ENCODE assay signal across 12 mouse cellular contexts in the genomic region with DNA sequence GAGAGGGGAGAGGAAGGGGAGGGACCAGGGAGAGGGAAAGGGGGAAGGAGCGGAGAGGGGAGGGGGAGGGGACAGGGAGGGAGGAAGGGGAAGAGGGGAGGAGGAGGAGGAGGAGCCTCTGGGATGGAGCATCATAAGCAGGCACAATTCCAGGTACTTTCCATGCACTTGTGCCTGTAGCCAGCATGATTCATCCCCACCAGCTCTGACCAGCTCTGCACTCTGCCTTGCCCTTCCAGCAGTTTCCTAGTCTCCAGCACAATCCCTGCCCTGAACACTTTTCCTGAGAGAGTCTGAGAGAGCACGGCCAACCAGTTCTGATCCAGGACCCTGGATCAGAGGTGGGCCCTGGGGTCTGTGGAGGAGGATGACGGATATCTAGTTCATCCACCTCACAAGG. TPM values are rescaled to one million over a fixed set of nuclear protein-coding genes. Genes with fewer than 3 reads are reported as not detected.
DNase-seq lines count a peak whose midpoint lies in the region; ATAC-seq and TF ChIP-seq lines count a peak whose summit lies in the region.
"Had no signal": no experiment of that assay in that cellular context is flagged by ENCODE, and none has a peak within 500 bp of the region (broad histone marks: within the 10 kb centered on the region; RNA-seq: fewer than 3 reads in every experiment).

No protein-coding gene starts in this region.

- H3K9me3 ChIP-seq in kidney, embryonic 14.5 days (ENCODE audit: control insufficient read depth, low read length) = no peaks in the 10 kb centered on the region
- H3K9me3 ChIP-seq: midbrain, embryonic 13.5 days had no signal

- no peak overlapping the region for H3K4me2 ChIP-seq in kidney, embryonic 14.5 days (replicated peaks; ENCODE audit: low read depth, low read length)
- H3K4me2 ChIP-seq: midbrain, embryonic 13.5 days had no signal

- WGBS in kidney, embryonic 14.5 days = 69% methylated on average over 3 of the region's 3 CpGs
- WGBS in heart, adult 2 months = 39% methylated on average over 3 of the region's 3 CpGs

- H3K79me2 ChIP-seq in heart, adult 2 months (replicated peaks; ENCODE audit: control insufficient read depth, insufficient read depth, low read length) = no peaks in the 10 kb centered on the region

- TF ChIP-seq CTCF in heart, adult 2 months (IDR thresholded peaks at IDR 0.05) = no peak

- 0 out of 2 replicates have a peak, but pooled peaks have one; percentile 28 for TF ChIP-seq POLR2A in heart, adult 2 months (IDR thresholded peaks at IDR 0.05; ENCODE audit: insufficient read depth, low read depth, low read length)

- no peak overlapping the region for H3K27ac ChIP-seq in kidney, embryonic 14.5 days (ENCODE audit: low read depth, low read length)
- peak overlapping the region; percentile 71 for H3K27ac ChIP-seq in heart, adult 2 months
- H3K27ac ChIP-seq: kidney, postnatal 0 days; midbrain, embryonic 13.5 days had no signal

- no peaks in the 10 kb centered on the region for H3K27me3 ChIP-seq in kidney, embryonic 14.5 days (ENCODE audit: control insufficient read depth, insufficient read depth, low read length)
- no peaks in the 10 kb centered on the region for H3K27me3 ChIP-seq in heart, adult 2 months (ENCODE audit: control insufficient read depth, insufficient read depth, low read length)

- intact Hi-C loops in heart, adult 2 months (cut with DNase I) = no loop called here

- TF ChIP-seq EP300 in heart, adult 2 months (IDR thresholded peaks at IDR 0.05; ENCODE audit: insufficient read depth, low read depth, low read length) = no peak

- peak; percentile 30 to 31 for DNase-seq in kidney, adult 8-10 months
- DNase-seq in adipocyte (ENCODE audit: low spot score) = peak; percentile 70
- DNase-seq in heart, adult 2 months = peak; percentile 41 to 57
- DNase-seq in lung, postnatal 14 days = peak; percentile 51
- no peak for DNase-seq in cerebellum, postnatal 14 days
- DNase-seq in spleen, postnatal 10 days (ENCODE audit: low spot score in 2 of 2) = no peak
- DNase-seq in embryo, embryonic 11 days = no peak

- no peak overlapping the region for H3K9ac ChIP-seq in kidney, embryonic 14.5 days (ENCODE audit: low read depth, low read length)
- H3K9ac ChIP-seq in heart, adult 2 months (ENCODE audit: low read depth, low read length) = no peak overlapping the region
- H3K9ac ChIP-seq: midbrain, embryonic 13.5 days had no signal

- peaks cover 9% of the 10 kb centered on the region; the same call in 1 of the 2 replicates for H3K4me1 ChIP-seq in kidney, embryonic 14.5 days (ENCODE audit: control insufficient read depth, insufficient read depth, low read length)
- peaks cover 19% of the 10 kb centered on the region for H3K4me1 ChIP-seq in heart, adult 2 months (ENCODE audit: control insufficient read depth, insufficient read depth, low read length)

- ATAC-seq in kidney, embryonic 14.5 days (ENCODE audit: low FRiP score, low TSS enrichment) = no peak
- ATAC-seq: midbrain, embryonic 13.5 days had no signal

- no peaks in the 10 kb centered on the region for H3K36me3 ChIP-seq in kidney, embryonic 14.5 days (ENCODE audit: control insufficient read depth, insufficient read depth, low read length)
- H3K36me3 ChIP-seq in heart, adult 2 months (ENCODE audit: control insufficient read depth, insufficient read depth, low read length) = no peaks in the 10 kb centered on the region
- H3K36me3 ChIP-seq: midbrain, embryonic 13.5 days had no signal

- H3K4me3 ChIP-seq in kidney, embryonic 14.5 days (ENCODE audit: low read length) = no peak overlapping the region
- H3K4me3 ChIP-seq in heart, adult 2 months = no peak overlapping the region
- H3K4me3 ChIP-seq: midbrain, embryonic 13.5 days had no signal

RNA-seq across cellular contexts. Expression of gene Gm11733, which starts 52.4 kb away (rescaled TPM):
- polyA plus RNA-seq in kidney, embryonic 14.5 days (2014; fragmentation: Nextera tagmentation; extraction: Ambion mirVana) = 0.09 TPM in 1 of 2 replicates, not detected in the other
- total RNA-seq in heart, adult 2 months (2021) = not detected
- polyA plus RNA-seq in heart, adult 2 months (2012; rRNA removed) = 0.10 and 0.15 TPM in 2 replicates
- total RNA-seq: gastrocnemius, postnatal 36 days; liver, adult 2 months had no signal
- polyA plus RNA-seq: kidney, postnatal 0 days; liver, adult 2 months; midbrain, embryonic 13.5 days had no signal

Comparison
In these comparisons a context has a peak if more than half of its experiments do, and no peak if none do; other contexts are left out.
1. DNase-seq: peak in kidney, adult 8-10 months (2 of 2), adipocyte (single experiment), heart, adult 2 months (2 of 2) and lung, postnatal 14 days (single experiment); none in cerebellum, postnatal 14 days (0 of 2), spleen, postnatal 10 days (0 of 2) and embryo, embryonic 11 days (single experiment).